Mouse (Mus musculus) spleen, postnatal 14 days (tissue): ENCODE data around the gene Gas2l1.
"Not testable (repeated sequence)": the region's sequence is repeated elsewhere in the genome, so short reads cannot be mapped to it uniquely, and the experiment has no call there.

Experiments
- DNase-seq, 2 experiments: peaks; one replicate each; pipeline ENCODE4 v3.0.0; 2021 to 2022; ENCODE audit warnings: low spot score in 2 of 2

Gene Gas2l1

GRCm38 (mm10) chr11:5065056-5065821 is at the start of gene Gas2l1:
Gas2l1 (minus strand) TSS chr11:5065327.
- peak; percentile 55 to 65 for DNase-seq

GRCm38 (mm10) chr11:5113645-5114044 is 48.5 kb upstream of the Gas2l1 start:
- DNase-seq = no peak

- no peak for DNase-seq
These were observed 44.3 kb upstream of the Gas2l1 start for GRCm38 (mm10) chr11:5109441-5109840.

GRCm38 (mm10) chr11:5103986-5104509 is 38.9 kb upstream of the Gas2l1 start:
- no peak for DNase-seq

GRCm38 (mm10) chr11:5102384-5102783 is 37.3 kb upstream of the Gas2l1 start:
- DNase-seq = no peak

GRCm38 (mm10) chr11:5101641-5102040 is 36.5 kb upstream of the Gas2l1 start:
- no peak for DNase-seq

GRCm38 (mm10) chr11:5100801-5101200 is 35.7 kb upstream of the Gas2l1 start:
- no peak for DNase-seq

GRCm38 (mm10) chr11:5100283-5100682 is 35.2 kb upstream of the Gas2l1 start:
- DNase-seq = no peak

- peak; percentile 60 to 71 for DNase-seq
These were observed 34.6 kb upstream of the Gas2l1 start for GRCm38 (mm10) chr11:5099576-5100183.

- peak; percentile 99 for DNase-seq
These were observed 33.8 kb upstream of the Gas2l1 start, which contains the start of the genes Rhbdd3 and Ewsr1 for GRCm38 (mm10) chr11:5098736-5099542. Rhbdd3 (plus strand) TSS chr11:5098926. Ewsr1 (minus strand) TSS chr11:5099266.

GRCm38 (mm10) chr11:5098035-5098735 is 33.1 kb upstream of the Gas2l1 start:
- peak in 1 of 2 experiments; percentile 44 for DNase-seq

GRCm38 (mm10) chr11:5096480-5097020 is 31.4 kb upstream of the Gas2l1 start:
- no peak for DNase-seq

GRCm38 (mm10) chr11:5095877-5096276 is 30.8 kb upstream of the Gas2l1 start:
- no peak for DNase-seq

- no peak for DNase-seq
These were observed 26.6 kb upstream of the Gas2l1 start for GRCm38 (mm10) chr11:5091706-5092105.

- DNase-seq = no peak
These were observed 24.0 kb upstream of the Gas2l1 start for GRCm38 (mm10) chr11:5089147-5089546.

- not testable (repeated sequence) for DNase-seq
These were observed 11.7 kb upstream of the Gas2l1 start for GRCm38 (mm10) chr11:5076843-5077242.

GRCm38 (mm10) chr11:5075760-5076159 is 10.6 kb upstream of the Gas2l1 start:
- DNase-seq = no peak

GRCm38 (mm10) chr11:5074882-5075281 is 9.8 kb upstream of the Gas2l1 start:
- DNase-seq = no peak

- no peak for DNase-seq
These were observed 3.2 kb upstream of the Gas2l1 start for GRCm38 (mm10) chr11:5068126-5068971.

GRCm38 (mm10) chr11:5067063-5067462 is 1.9 kb upstream of the Gas2l1 start:
- no peak for DNase-seq
